Mouse (Mus musculus) testis, adult 2 months (tissue): ENCODE measurements around the gene Hmgb3.

ENCODE experiments used
- CTCF ChIP-seq: fragments of 200-500 bp; IDR thresholded peaks from 2 replicates; pipeline ENCODE4 v1.5.1; 2012; ENCODE audit warnings: low read depth, mild to moderate bottlenecking, inconsistent platforms, low read length, moderate library complexity; ENCODE audit not compliant: control insufficient read depth, insufficient read depth, insufficient replicate concordance
- POLR2A ChIP-seq: fragments of 200-500 bp; IDR thresholded peaks from 2 replicates; pipeline ENCODE4 v1.6.1; 2012; ENCODE audit warnings: low read depth, mild to moderate bottlenecking, inconsistent platforms, low read length, moderate library complexity; ENCODE audit not compliant: control insufficient read depth

GRCm38 (mm10) chrX:71556965-71557491 is 1.3 kb downstream of the Hmgb3 start:
- TF ChIP-seq CTCF, result no peak
- no peak for TF ChIP-seq POLR2A
